Mouse (Mus musculus): Measurements from ENCODE around the gene Rgs9bp. TPM values are rescaled to one million over a fixed set of nuclear protein-coding genes. Genes with fewer than 3 reads are reported as not detected.

Gene Rgs9bp
- polyA plus RNA-seq, 1 experiment from 2014 or later, result 0.36 TPM

- DNase-seq, result no peak
- Histone ChIP-seq H3K9ac (no peak overlapping the region), H3K4me1 (ENCODE audit: insufficient read depth) (no peaks in the 10 kb centered on the region), H3K36me3 (ENCODE audit: insufficient read depth) (peaks cover 54% of the 10 kb centered on the region), H3K4me2 (no peak overlapping the region), H3K27me3 (ENCODE audit: insufficient read depth, low read length) (no peaks in the 10 kb centered on the region), H3K4me3 (ENCODE audit: low read depth, low read length) (no peak overlapping the region), H3K27ac (ENCODE audit: low read depth) (no peak overlapping the region), H3K9me3 (ENCODE audit: low read depth, low read length) (no peaks in the 10 kb centered on the region)
- no peak for ATAC-seq (ENCODE audit: insufficient read depth)
- no peak for TF ChIP-seq CTCF (IDR thresholded peaks at IDR 0.05; ENCODE audit: low read depth)
- WGBS, result 84% methylated on average over 10 of the region's 10 CpGs
These were observed 21.4 kb upstream of the Rgs9bp start for GRCm38 (mm10) chr7:35606816-35607215.

- Histone ChIP-seq H3K27ac (ENCODE audit: low read depth) (no peak overlapping the region), H3K9ac (no peak overlapping the region), H3K27me3 (ENCODE audit: insufficient read depth, low read length) (no peaks in the 10 kb centered on the region), H3K4me3 (ENCODE audit: low read depth, low read length) (no peak overlapping the region), H3K4me2 (no peak overlapping the region), H3K4me1 (ENCODE audit: insufficient read depth) (no peaks in the 10 kb centered on the region), H3K36me3 (ENCODE audit: insufficient read depth) (peaks cover 31% of the 10 kb centered on the region), H3K9me3 (ENCODE audit: low read depth, low read length) (no peaks in the 10 kb centered on the region)
- no peak for TF ChIP-seq CTCF (IDR thresholded peaks at IDR 0.05; ENCODE audit: low read depth)
- DNase-seq, result no peak
- 93% methylated on average over 5 of the region's 5 CpGs for WGBS
- no peak for ATAC-seq (ENCODE audit: insufficient read depth)
These were observed 17.4 kb upstream of the Rgs9bp start for GRCm38 (mm10) chr7:35602766-35603165.

- Histone ChIP-seq H3K9me3 (ENCODE audit: low read depth, low read length) (no peaks in the 10 kb centered on the region), H3K4me3 (ENCODE audit: low read depth, low read length) (no peak overlapping the region), H3K4me1 (ENCODE audit: insufficient read depth) (no peaks in the 10 kb centered on the region), H3K27me3 (ENCODE audit: insufficient read depth, low read length) (no peaks in the 10 kb centered on the region), H3K27ac (ENCODE audit: low read depth) (no peak overlapping the region), H3K9ac (no peak overlapping the region), H3K4me2 (no peak overlapping the region), H3K36me3 (ENCODE audit: insufficient read depth) (peaks cover 36% of the 10 kb centered on the region)
- DNase-seq (no peak), ATAC-seq (ENCODE audit: insufficient read depth) (no peak)
- WGBS, result 80% methylated on average over 6 of the region's 6 CpGs
- no peak for TF ChIP-seq CTCF (IDR thresholded peaks at IDR 0.05; ENCODE audit: low read depth)
These were observed 15.7 kb upstream of the Rgs9bp start for GRCm38 (mm10) chr7:35601106-35601505.

- no peak for DNase-seq
- peaks cover 39% of the 10 kb centered on the region for H3K36me3 ChIP-seq (ENCODE audit: insufficient read depth)
- WGBS, result 91% methylated on average over 10 of the region's 10 CpGs
These were observed 14.6 kb upstream of the Rgs9bp start for GRCm38 (mm10) chr7:35600031-35600430.

GRCm38 (mm10) chr7:35599492-35599891, 14.1 kb upstream of the Rgs9bp start:
- DNase-seq (no peak), ATAC-seq (ENCODE audit: insufficient read depth) (no peak)
- no peak overlapping the region for H3K4me2 ChIP-seq
- H3K27me3 ChIP-seq (ENCODE audit: insufficient read depth, low read length), result no peaks in the 10 kb centered on the region
- no peak overlapping the region for H3K4me3 ChIP-seq (ENCODE audit: low read depth, low read length)
- H3K9ac ChIP-seq, result no peak overlapping the region
- H3K36me3 ChIP-seq (ENCODE audit: insufficient read depth), result peaks cover 41% of the 10 kb centered on the region
- no peak overlapping the region for H3K27ac ChIP-seq (ENCODE audit: low read depth)
- H3K9me3 ChIP-seq (ENCODE audit: low read depth, low read length), result no peaks in the 10 kb centered on the region
- TF ChIP-seq CTCF (IDR thresholded peaks at IDR 0.05; ENCODE audit: low read depth), result peak; percentile 18; the same call in 1 of the 2 replicates
- no peaks in the 10 kb centered on the region for H3K4me1 ChIP-seq (ENCODE audit: insufficient read depth)
- 87% methylated on average over 9 of the region's 9 CpGs for WGBS

More at GRCm38 (mm10) chr7:35600031-35600430, 14.6 kb upstream of the Rgs9bp start:
- no peak for TF ChIP-seq CTCF (IDR thresholded peaks at IDR 0.05; ENCODE audit: low read depth)
- ATAC-seq (ENCODE audit: insufficient read depth), result no peak
- no peaks in the 10 kb centered on the region for H3K9me3 ChIP-seq (ENCODE audit: low read depth, low read length)
- H3K4me1 ChIP-seq (ENCODE audit: insufficient read depth), result no peaks in the 10 kb centered on the region
- H3K4me3 ChIP-seq (ENCODE audit: low read depth, low read length), result no peak overlapping the region
- H3K27me3 ChIP-seq (ENCODE audit: insufficient read depth, low read length), result no peaks in the 10 kb centered on the region
- H3K4me2 ChIP-seq, result no peak overlapping the region
- H3K9ac ChIP-seq, result no peak overlapping the region
- no peak overlapping the region for H3K27ac ChIP-seq (ENCODE audit: low read depth)

GRCm38 (mm10) chr7:35594311-35594710, 8.9 kb upstream of the Rgs9bp start:
- H3K9me3 ChIP-seq (ENCODE audit: low read depth, low read length), result no peaks in the 10 kb centered on the region
- DNase-seq (no peak), ATAC-seq (ENCODE audit: insufficient read depth) (no peak)
- H3K4me2 ChIP-seq, result no peak overlapping the region
- no peak overlapping the region for H3K27ac ChIP-seq (ENCODE audit: low read depth)
- peaks cover 37% of the 10 kb centered on the region for H3K36me3 ChIP-seq (ENCODE audit: insufficient read depth)
- no peaks in the 10 kb centered on the region for H3K27me3 ChIP-seq (ENCODE audit: insufficient read depth, low read length)
- no peak for TF ChIP-seq CTCF (IDR thresholded peaks at IDR 0.05; ENCODE audit: low read depth)
- 88% methylated on average over 5 of the region's 5 CpGs for WGBS
- H3K9ac ChIP-seq, result no peak overlapping the region
- no peaks in the 10 kb centered on the region for H3K4me1 ChIP-seq (ENCODE audit: insufficient read depth)
- H3K4me3 ChIP-seq (ENCODE audit: low read depth, low read length), result no peak overlapping the region

- H3K4me3 ChIP-seq (ENCODE audit: low read depth, low read length), result no peak overlapping the region
- peaks cover 32% of the 10 kb centered on the region for H3K36me3 ChIP-seq (ENCODE audit: insufficient read depth)
- peaks cover 9% of the 10 kb centered on the region for H3K4me1 ChIP-seq (ENCODE audit: insufficient read depth)
- TF ChIP-seq CTCF (IDR thresholded peaks at IDR 0.05; ENCODE audit: low read depth), result no peak
- WGBS, result 77% methylated on average over 10 of the region's 10 CpGs
- ATAC-seq (ENCODE audit: insufficient read depth) (no peak), DNase-seq (peak; percentile 7)
- H3K9ac ChIP-seq, result no peak overlapping the region
- no peak overlapping the region for H3K4me2 ChIP-seq
- no peak overlapping the region; the same call in 1 of the 2 replicates for H3K27ac ChIP-seq (ENCODE audit: low read depth)
- no peaks in the 10 kb centered on the region for H3K27me3 ChIP-seq (ENCODE audit: insufficient read depth, low read length)
- H3K9me3 ChIP-seq (ENCODE audit: low read depth, low read length), result no peaks in the 10 kb centered on the region
These were observed 5.4 kb upstream of the Rgs9bp start for GRCm38 (mm10) chr7:35590731-35591191.

- ATAC-seq (ENCODE audit: insufficient read depth), result no peak
- no peak for TF ChIP-seq CTCF (IDR thresholded peaks at IDR 0.05; ENCODE audit: low read depth)
- no peak for DNase-seq
- H3K4me3 ChIP-seq (ENCODE audit: low read depth, low read length), result no peak overlapping the region
- H3K27me3 ChIP-seq (ENCODE audit: insufficient read depth, low read length), result peaks cover 7% of the 10 kb centered on the region
- H3K36me3 ChIP-seq (ENCODE audit: insufficient read depth), result peaks cover 23% of the 10 kb centered on the region
- no peaks in the 10 kb centered on the region for H3K9me3 ChIP-seq (ENCODE audit: low read depth, low read length)
- H3K4me1 ChIP-seq (ENCODE audit: insufficient read depth), result peaks cover 9% of the 10 kb centered on the region
- no peak overlapping the region for H3K9ac ChIP-seq
- 70% methylated on average over 7 of the region's 7 CpGs for WGBS
- H3K4me2 ChIP-seq, result no peak overlapping the region
- no peak overlapping the region for H3K27ac ChIP-seq (ENCODE audit: low read depth)
These were observed 4.1 kb upstream of the Rgs9bp start for GRCm38 (mm10) chr7:35589485-35589884.
